Mouse (Mus musculus) brain, embryonic 14.5 days (tissue): ENCODE data around the gene Slc35f6.

Source experiments
- CTCF ChIP-seq: fragments of 200-500 bp; IDR thresholded peaks from 2 replicates; pipeline ENCODE4 v1.5.1; 2012; ENCODE audit warnings: inconsistent platforms, mild to moderate bottlenecking, moderate library complexity, borderline replicate concordance; ENCODE audit not compliant: insufficient read depth, insufficient read length; ENCODE audit errors: extremely low read depth
- POLR2A ChIP-seq: fragments of 200-500 bp; IDR thresholded peaks from 2 replicates; pipeline ENCODE4 v1.6.1; 2012; ENCODE audit warnings: mild to moderate bottlenecking, inconsistent platforms, borderline replicate concordance; ENCODE audit not compliant: poor library complexity, insufficient read depth, insufficient read length, severe bottlenecking; ENCODE audit errors: extremely low read depth

DNA sequence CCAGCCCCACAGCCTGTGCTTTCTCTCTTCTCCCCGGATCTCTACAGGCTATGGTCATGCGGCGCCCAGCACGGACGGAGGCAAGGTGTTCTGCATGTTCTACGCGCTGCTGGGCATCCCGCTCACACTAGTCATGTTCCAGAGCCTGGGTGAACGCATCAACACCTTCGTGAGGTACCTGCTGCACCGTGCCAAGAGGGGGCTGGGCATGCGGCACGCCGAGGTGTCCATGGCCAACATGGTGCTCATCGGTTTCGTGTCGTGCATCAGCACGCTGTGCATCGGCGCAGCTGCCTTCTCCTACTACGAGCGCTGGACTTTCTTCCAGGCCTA, 25.9 kb upstream of the Slc35f6 start:
- TF ChIP-seq POLR2A (no peak), CTCF (no peak)
